Mouse (Mus musculus): ENCODE results near the gene 1700056E22Rik. TPM values are rescaled to one million over a fixed set of nuclear protein-coding genes. Genes with fewer than 3 reads are reported as not detected.

1700056E22Rik gene
- total RNA-seq, 1 experiment, result 1.1 TPM

DNA sequence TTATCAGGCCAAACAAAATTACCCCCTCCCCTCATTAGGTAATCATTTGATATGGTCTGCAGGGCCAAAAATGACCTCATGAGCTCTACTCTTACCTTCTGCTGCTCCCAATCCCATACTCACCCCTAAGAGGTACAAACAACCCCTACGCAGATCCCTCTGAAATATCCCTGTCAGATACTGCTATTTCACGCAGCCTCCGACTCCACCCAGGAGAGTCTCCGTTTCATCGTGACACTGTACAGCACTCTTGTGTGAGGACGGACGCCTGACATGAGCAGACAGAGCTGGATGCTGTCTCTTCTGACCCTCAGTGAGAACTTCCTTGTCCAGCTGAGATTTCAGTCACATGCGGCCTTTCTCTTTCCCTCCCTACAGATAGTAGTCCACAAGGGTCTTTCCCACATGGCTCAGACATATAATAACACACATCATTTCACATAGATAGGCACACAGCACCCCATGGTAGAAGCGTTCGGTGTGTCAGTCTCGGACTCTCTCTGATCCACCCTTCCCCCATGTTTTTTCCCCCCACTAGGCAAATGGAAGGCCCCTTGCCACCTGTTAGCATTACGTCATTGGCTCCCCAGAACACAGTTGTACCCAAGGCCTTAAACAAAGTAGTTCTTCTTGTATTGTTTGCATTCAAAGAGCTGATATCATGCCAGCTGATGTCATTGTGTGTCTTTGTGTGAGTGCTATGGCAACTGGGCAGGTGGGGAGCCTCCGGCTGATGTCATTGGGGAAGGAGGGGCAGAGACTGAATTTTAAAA, 31.7 kb upstream of the 1700056E22Rik start:
- in situ Hi-C loops (cut with MboI; ENCODE audit: low sequenced_read_pairs in 2 of 2, unreplicated experiment in 2 of 2), result no loop called here
- no peak overlapping the region for H3K4me3 ChIP-seq (ENCODE audit: insufficient read depth in 1 of 2, low read depth in 1 of 2, low read length in 2 of 2, poor library complexity in 1 of 2, severe bottlenecking in 1 of 2)
- no peak overlapping the region for H3K9ac ChIP-seq (ENCODE audit: insufficient read depth, low read depth, low read length, poor library complexity, severe bottlenecking)
- no peaks in the 10 kb centered on the region for H3K9me3 ChIP-seq (ENCODE audit: control insufficient read depth, insufficient read depth, low read depth, low read length)
- DNase-seq (ENCODE audit: low read depth, low spot score), result no peak
- TF ChIP-seq ZNF384 (IDR thresholded peaks at IDR 0.05; ENCODE audit: low read depth, low read length) (no peak), MAFK (IDR thresholded peaks at IDR 0.05; ENCODE audit: insufficient read depth, low read depth, low read length) (no peak), ZC3H11A (IDR thresholded peaks at IDR 0.05; ENCODE audit: borderline replicate concordance, low read depth, low read length) (no peak), CHD2 (IDR thresholded peaks at IDR 0.05; ENCODE audit: low read depth, low read length) (no peak)
- H3K27ac ChIP-seq (ENCODE audit: insufficient read depth, low read depth, low read length, poor library complexity, severe bottlenecking), result no peak overlapping the region
- no peaks in the 10 kb centered on the region for H3K4me1 ChIP-seq (ENCODE audit: control insufficient read depth in 2 of 2, insufficient read depth in 2 of 2, low read length in 2 of 2, poor library complexity in 1 of 2)
- no peaks in the 10 kb centered on the region for H3K36me3 ChIP-seq (ENCODE audit: control insufficient read depth, insufficient read depth, low read length, poor library complexity, severe bottlenecking)

DNA sequence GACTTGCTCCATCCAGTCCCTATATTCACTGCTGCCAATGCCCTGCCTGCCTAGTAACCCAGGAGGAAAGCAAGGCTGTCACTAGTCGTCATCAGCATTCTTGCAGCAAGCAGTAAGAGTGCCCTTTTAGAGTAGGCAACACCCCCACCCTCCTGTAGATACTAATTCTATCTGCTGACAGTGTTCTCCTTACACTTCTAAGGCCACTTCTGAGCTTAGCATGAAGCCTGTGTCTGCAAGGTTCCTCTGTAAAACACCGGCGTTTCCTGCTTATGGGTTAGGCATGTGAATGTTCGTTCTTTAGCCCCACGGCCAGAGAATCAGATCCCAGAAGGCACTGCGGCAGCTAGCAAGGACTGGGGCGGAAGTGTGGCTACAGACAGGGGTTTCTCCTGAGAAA, 30.2 kb upstream of the 1700056E22Rik start:
- H3K4me1 ChIP-seq (ENCODE audit: control insufficient read depth in 2 of 2, insufficient read depth in 2 of 2, low read length in 2 of 2, poor library complexity in 1 of 2), result no peaks in the 10 kb centered on the region
- in situ Hi-C loops (cut with MboI; ENCODE audit: low sequenced_read_pairs in 2 of 2, unreplicated experiment in 2 of 2), result no loop called here
- H3K27ac ChIP-seq (ENCODE audit: insufficient read depth, low read depth, low read length, poor library complexity, severe bottlenecking), result no peak overlapping the region
- DNase-seq (ENCODE audit: low read depth, low spot score), result no peak
- H3K9me3 ChIP-seq (ENCODE audit: control insufficient read depth, insufficient read depth, low read depth, low read length), result no peaks in the 10 kb centered on the region
- H3K4me3 ChIP-seq (ENCODE audit: insufficient read depth in 1 of 2, low read depth in 1 of 2, low read length in 2 of 2, poor library complexity in 1 of 2, severe bottlenecking in 1 of 2), result no peak overlapping the region
- TF ChIP-seq CHD2 (IDR thresholded peaks at IDR 0.05; ENCODE audit: low read depth, low read length) (no peak), ZC3H11A (IDR thresholded peaks at IDR 0.05; ENCODE audit: borderline replicate concordance, low read depth, low read length) (no peak), HCFC1 (IDR thresholded peaks at IDR 0.05; ENCODE audit: borderline replicate concordance, insufficient read depth, low read length) (no peak), MAFK (IDR thresholded peaks at IDR 0.05; ENCODE audit: insufficient read depth, low read depth, low read length) (no peak), ZNF384 (IDR thresholded peaks at IDR 0.05; ENCODE audit: low read depth, low read length) (no peak)
- H3K9ac ChIP-seq (ENCODE audit: insufficient read depth, low read depth, low read length, poor library complexity, severe bottlenecking), result no peak overlapping the region
- H3K36me3 ChIP-seq (ENCODE audit: control insufficient read depth, insufficient read depth, low read length, poor library complexity, severe bottlenecking), result no peaks in the 10 kb centered on the region

DNA sequence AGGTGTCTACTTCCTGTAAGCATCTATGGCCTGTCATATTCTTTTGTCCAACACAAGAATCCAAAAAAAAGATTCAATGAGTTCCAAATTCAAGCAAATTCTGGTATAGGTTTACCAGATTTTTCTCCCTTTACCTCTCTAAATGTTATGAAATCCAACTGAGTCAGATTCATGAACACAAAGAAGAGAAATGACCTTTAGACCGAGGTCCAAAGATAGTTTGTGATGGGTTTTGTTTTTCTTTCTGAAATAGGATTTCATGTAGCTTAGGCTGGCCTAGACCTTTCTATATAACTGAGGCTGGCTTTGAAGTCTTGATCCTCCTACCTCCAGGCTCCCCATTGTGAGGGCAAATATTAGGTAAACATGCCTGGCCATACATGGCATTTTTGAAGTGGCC, 27.8 kb upstream of the 1700056E22Rik start:
- H3K36me3 ChIP-seq (ENCODE audit: control insufficient read depth, insufficient read depth, low read length, poor library complexity, severe bottlenecking), result no peaks in the 10 kb centered on the region
- in situ Hi-C loops (cut with MboI; ENCODE audit: low sequenced_read_pairs in 2 of 2, unreplicated experiment in 2 of 2), result no loop called here
- DNase-seq (ENCODE audit: low read depth, low spot score), result no peak
- no peak overlapping the region for H3K9ac ChIP-seq (ENCODE audit: insufficient read depth, low read depth, low read length, poor library complexity, severe bottlenecking)
- no peaks in the 10 kb centered on the region for H3K9me3 ChIP-seq (ENCODE audit: control insufficient read depth, insufficient read depth, low read depth, low read length)
- no peaks in the 10 kb centered on the region for H3K4me1 ChIP-seq (ENCODE audit: control insufficient read depth in 2 of 2, insufficient read depth in 2 of 2, low read length in 2 of 2, poor library complexity in 1 of 2)
- TF ChIP-seq HCFC1 (IDR thresholded peaks at IDR 0.05; ENCODE audit: borderline replicate concordance, insufficient read depth, low read length) (no peak), ZNF384 (IDR thresholded peaks at IDR 0.05; ENCODE audit: low read depth, low read length) (no peak), MAFK (IDR thresholded peaks at IDR 0.05; ENCODE audit: insufficient read depth, low read depth, low read length) (no peak)
- no peak overlapping the region for H3K4me3 ChIP-seq (ENCODE audit: insufficient read depth in 1 of 2, low read depth in 1 of 2, low read length in 2 of 2, poor library complexity in 1 of 2, severe bottlenecking in 1 of 2)
- no peak overlapping the region for H3K27ac ChIP-seq (ENCODE audit: insufficient read depth, low read depth, low read length, poor library complexity, severe bottlenecking)

DNA sequence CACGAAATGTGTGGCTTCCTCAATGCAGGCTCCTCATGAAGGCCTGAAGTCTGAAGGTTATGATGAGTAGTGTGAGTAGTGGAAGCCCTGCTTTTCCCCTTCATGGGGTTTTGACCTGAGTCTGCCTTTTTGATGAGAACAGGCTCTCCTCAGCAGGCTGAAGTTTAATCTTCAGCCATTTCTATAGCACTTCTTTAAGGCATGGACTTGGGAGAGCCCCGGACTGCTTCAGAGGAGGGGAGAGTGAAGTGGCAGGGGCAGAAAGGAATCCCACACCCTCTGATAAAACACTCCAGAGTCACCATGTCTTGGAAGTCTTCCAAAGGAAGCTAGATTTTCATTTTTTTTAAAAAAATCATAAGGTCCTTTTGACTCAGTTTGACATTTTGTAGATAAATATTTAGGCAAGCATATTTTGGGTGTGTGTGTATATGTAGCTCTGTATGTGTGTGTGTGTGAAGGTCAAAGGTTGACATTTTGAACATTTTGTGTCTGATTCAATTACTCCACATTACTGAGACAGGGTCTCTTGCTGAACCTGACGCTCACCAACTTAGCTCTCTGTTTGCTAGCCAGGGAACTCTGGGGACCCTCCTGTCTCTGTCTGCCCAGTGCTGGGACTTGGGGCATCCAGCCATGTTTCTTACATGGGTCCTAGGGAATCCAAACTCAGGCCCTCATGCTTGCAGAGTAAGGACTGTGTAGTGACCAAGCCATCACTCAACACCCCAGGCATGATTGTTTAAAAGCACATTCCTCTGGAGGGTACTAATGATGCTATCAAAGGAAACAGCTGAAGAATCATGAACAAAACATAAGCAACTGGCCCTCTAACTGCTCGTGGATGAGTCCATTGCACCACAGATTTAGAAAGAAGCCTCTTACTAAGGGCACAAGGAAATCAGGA, 27.0 kb upstream of the 1700056E22Rik start:
- no peaks in the 10 kb centered on the region for H3K36me3 ChIP-seq (ENCODE audit: control insufficient read depth, insufficient read depth, low read length, poor library complexity, severe bottlenecking)
- in situ Hi-C loops (cut with MboI; ENCODE audit: low sequenced_read_pairs in 2 of 2, unreplicated experiment in 2 of 2), result no loop called here
- TF ChIP-seq HCFC1 (IDR thresholded peaks at IDR 0.05; ENCODE audit: borderline replicate concordance, insufficient read depth, low read length), result no peak
- no peak overlapping the region for H3K4me3 ChIP-seq (ENCODE audit: insufficient read depth in 1 of 2, low read depth in 1 of 2, low read length in 2 of 2, poor library complexity in 1 of 2, severe bottlenecking in 1 of 2)
- H3K4me1 ChIP-seq (ENCODE audit: control insufficient read depth in 2 of 2, insufficient read depth in 2 of 2, low read length in 2 of 2, poor library complexity in 1 of 2), result no peaks in the 10 kb centered on the region
- H3K9ac ChIP-seq (ENCODE audit: insufficient read depth, low read depth, low read length, poor library complexity, severe bottlenecking), result no peak overlapping the region
- no peak overlapping the region for H3K27ac ChIP-seq (ENCODE audit: insufficient read depth, low read depth, low read length, poor library complexity, severe bottlenecking)
- DNase-seq (ENCODE audit: low read depth, low spot score), result no peak
- H3K9me3 ChIP-seq (ENCODE audit: control insufficient read depth, insufficient read depth, low read depth, low read length), result no peaks in the 10 kb centered on the region
